Mouse (Mus musculus): Measurements from ENCODE around the gene Rnf212b.

Rnf212b gene

DNA sequence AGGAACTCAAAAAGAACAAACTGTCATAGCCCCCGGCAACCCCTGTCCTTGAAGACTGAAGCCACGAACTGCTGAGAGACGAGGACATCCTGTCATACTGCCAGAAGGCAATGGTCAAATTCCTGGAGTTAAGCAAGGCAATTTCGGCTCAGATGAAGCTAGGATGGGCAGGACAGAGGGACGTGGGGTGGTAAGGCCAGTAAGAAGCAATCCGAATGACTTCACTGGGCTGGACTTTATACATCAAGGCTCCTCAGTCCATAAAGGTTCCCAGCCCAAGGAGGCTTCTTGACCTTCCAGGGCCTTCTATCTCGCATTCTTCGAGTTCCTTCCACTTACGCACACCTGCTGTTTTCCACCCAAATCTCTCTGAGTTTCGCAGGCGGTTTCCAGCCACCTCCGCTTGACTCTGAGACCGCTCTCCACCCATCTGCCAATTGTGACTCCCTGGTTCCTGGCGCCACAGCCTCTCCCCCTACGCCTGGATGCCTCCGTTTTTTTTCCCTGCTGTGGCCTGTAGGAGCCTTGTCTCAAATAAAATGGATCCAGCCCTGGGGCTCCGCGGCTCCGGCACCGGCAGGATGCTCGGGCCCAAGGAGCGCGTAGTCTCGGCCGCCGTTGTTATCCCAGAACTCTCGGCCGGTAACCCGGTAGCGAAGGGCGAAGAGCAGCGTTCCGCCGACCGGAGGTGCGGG, 62.0 kb downstream of the Rnf212b start:
- no peak for DNase-seq

DNA sequence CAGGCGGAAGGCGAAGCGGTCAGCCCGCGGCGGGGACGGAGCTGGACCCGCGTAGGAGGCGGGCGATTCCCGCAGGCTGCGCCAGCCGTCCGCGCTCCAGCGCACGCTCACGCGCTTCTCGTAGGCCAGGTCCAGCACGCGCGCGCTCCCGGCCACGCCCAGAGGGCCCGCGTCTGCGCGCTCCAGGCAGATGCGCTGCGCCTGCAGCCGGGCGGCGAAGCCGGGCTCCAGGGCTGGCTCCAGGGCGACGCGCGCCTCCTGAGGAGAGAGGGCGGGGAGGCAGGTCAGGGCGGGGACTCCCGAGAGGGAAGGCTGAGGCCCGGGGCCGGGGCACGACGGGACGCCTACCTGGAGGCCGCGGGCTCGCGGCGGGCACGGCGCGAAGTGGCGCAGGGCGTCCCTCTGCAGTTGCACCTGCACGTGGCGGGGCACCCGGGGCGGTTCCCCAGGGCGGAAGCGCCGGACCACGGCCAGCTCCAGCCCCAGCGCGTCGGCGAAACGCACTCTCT, 62.7 kb downstream of the Rnf212b start:
- peak; percentile 83 for DNase-seq

GRCm38 (mm10) chr14:54877048-54877715, 63.2 kb downstream of the Rnf212b start, which contains the start of gene Ppp1r3e:
Ppp1r3e (minus strand) TSS chr14:54877550.
- peak; percentile 68 for DNase-seq

DNA sequence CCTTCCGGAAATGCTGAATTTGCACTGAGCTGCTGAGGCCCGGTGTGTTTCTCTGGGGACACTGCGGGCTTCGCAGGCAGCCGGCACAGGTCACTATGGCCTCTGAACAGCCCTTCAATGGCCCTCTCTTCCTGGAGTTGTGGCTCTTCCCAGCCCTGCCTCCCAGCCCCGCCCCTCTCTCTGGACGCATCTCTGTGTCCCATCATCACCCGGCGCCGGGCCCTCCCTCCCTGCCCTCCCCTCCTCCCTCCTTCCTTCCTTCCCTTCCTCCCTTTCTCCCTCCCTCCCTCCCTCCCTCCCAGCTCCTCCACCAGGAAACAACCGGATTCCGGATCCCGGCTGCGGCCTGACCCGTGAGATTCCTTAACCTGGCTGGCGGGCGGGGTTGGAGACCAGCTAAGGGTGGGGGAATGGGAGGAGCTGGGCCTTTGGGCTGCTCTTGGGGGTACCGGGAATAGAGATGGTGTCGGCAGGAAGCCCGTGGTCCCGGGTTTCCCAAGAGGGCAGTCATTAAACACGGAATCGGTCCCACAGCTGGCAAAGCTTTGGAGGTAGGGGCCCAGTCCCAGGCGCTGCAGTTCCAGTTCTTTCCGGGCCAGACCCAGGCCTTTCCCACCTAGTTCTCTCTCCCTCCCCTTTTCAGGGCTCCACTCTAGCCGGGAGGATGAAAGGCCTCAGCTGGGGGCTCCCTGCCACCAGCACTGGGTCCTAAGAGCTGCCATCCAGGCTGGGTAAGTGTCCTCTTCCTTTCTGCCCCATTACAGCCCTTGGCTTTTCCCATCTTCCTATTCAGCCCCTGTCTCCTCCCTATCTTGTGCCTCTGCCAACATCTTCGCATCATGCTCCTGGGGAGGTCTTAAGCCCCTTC, 69.4 kb downstream of the Rnf212b start, which contains the start of the genes Bcl2l2 and Gm20521:
Gene Bcl2l2 (plus strand): TSS at position 224 of the 868 bp plus-strand sequence.
Gene Gm20521 (plus strand): TSS at position 288 of the 868 bp plus-strand sequence.
- peak; percentile 18 for DNase-seq

GRCm38 (mm10) chr14:54884022-54884712, 70.2 kb downstream of the Rnf212b start:
- no peak for DNase-seq

DNA sequence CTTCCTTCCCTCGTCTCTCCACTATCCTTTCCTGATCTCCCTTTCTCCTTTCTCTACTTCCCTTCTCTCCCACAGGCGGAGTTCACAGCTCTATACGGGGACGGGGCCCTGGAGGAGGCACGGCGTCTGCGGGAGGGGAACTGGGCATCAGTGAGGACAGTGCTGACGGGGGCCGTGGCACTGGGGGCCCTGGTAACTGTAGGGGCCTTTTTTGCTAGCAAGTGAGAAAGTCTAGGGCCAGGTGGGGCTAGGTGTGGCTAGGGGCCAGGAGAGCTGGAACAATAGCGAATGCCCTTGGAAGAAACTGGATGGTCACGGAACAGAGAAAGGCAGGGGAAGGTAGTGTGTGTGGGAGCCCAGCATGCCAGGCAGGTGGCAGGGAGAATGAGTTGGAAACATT, 71.4 kb downstream of the Rnf212b start:
- DNase-seq = no peak

GRCm38 (mm10) chr14:54892200-54892599, 78.3 kb downstream of the Rnf212b start, which contains the start of gene Pabpn1:
Pabpn1 (plus strand) TSS chr14:54892500.
- no peak for DNase-seq

DNA sequence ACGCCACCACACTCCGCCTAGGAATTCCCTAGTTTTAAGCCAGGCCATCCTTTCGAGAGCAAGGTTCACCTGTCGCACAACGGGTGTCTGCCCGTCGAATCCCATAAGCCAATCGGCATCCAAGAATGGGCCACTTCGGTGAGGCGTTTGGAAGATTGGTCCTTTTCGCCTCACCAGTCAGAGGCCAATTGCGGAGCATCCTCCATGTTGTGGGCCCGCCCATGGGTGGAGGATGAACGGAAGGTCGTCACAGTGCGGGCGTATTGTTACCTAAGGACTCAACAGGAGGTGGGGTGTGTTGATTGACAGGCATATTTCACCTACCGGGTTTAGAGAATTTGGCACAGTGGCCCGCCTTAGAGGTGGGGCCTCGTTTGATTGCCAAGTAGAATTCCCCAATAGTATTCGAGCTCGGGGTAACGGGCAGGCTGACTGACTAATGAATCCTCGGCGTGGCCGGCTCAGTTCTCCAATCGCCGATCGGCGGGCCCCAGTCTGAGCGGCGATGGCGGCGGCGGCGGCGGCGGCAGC, 79.8 kb downstream of the Rnf212b start:
- DNase-seq = peak; percentile 97

DNA sequence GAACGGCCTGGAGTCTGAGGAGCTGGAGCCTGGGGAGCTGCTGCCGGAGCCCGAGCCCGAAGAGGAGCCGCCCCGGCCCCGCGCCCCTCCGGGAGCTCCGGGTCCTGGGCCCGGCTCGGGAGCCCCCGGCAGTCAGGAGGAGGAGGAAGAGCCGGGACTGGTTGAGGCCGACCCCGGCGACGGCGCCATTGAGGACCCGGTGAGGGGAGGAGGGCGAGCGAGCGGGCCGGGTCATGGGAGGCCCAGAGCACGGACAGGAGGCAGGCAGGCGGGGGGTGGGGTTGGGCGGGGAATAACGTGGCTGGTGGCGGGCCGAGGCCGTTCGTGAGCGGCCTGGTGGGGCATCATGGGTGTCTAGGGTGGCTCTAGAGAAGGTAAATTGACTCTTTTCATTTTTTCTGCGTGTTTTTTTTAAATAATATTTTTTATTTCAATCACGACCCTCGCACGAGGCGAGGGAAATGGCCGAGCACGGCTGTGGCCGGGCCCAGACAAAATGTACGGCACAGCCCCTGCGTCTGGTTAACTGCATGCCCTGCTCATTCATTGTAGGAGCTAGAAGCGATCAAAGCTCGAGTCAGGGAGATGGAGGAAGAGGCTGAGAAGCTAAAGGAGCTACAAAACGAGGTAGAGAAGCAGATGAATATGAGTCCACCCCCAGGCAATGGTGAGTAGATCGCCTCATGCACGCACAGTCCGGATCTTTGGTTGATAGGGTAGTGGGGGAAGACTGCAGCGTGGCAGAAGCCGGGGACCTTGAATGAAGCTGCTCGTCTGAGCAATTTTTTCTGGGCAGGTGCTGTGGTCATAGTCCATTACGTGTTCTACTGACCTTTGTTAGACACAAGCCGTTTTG, 80.6 kb downstream of the Rnf212b start:
- DNase-seq = peak; percentile 66

DNA sequence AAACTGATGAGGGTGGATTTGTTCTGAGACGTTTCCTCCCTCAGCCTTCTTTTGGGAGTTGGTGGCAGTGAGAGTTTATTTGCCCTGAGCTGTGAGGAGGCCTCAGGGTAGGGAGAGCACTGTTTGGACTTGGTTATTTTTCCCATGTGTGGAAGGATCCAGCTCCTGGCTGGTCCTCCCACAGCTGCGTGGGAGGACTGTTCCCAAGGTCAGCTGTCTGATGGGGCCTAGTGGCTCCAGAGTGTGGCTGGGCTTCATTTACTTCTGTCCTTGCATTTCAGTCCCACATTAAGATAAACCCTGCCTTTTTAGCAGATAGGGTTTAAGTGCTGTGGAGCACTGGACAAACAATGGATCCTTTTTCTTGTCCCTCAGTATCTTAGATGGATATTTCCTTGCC, 83.5 kb downstream of the Rnf212b start:
- DNase-seq = no peak

- peak; percentile 61 for DNase-seq
Measured at GRCm38 (mm10) chr14:54900383-54900782, 86.4 kb downstream of the Rnf212b start.

DNA sequence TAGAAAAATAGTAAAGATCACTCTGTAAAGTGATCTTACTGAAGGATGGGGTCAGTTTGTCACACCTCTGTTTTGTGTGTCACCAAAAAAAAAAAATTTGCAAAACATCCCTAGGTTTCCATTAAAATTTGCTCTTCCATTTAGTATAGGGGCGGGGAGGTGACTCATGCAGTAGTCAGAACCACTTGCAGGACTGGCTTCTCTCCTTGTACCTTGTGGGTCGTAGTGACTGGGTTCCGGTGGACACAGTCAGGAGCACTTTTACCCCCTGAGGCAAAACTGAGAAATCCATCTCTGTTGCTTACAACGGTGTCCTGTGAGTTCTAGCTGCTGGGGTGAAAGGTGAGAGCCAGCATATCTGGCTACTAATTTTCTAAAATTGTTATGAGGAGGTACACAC, 89.7 kb downstream of the Rnf212b start:
- no peak for DNase-seq

Measured in thymus, postnatal 25 days (tissue).